Mouse (Mus musculus): ENCODE results near the gene Gli3. TPM values are rescaled to one million over a fixed set of nuclear protein-coding genes. Genes with fewer than 3 reads are reported as not detected.

Gene Gli3
- polyA plus RNA-seq, 1 experiment from 2014 or later, result 7.0 TPM

DNA sequence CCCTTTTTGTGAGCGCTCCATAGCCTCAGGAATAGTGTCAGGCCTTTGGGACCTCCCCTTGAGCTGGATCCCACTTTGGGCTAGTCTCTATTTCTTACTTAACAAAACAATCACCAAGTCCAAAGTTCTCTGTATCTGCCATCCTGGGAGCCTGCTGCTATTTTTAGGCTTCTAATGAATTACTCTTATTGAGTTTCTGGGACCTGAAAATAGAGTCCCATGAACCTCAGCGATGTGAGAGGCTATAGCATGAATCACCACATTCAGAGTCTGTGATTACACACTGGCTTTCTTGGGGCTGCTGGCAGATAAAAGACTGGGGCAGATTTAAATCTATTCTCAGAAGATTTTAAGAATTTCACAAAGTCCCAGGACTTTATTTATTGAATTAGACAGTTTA lies 12.1 kb upstream of the Gli3 start:
- Histone ChIP-seq H3K9me3 (ENCODE audit: control insufficient read depth, low read length) (no peaks in the 10 kb centered on the region), H3K9ac (ENCODE audit: low read length) (no peak overlapping the region), H3K27me3 (ENCODE audit: control insufficient read depth, insufficient read depth, low read length) (no peaks in the 10 kb centered on the region), H3K4me3 (ENCODE audit: control insufficient read depth in 1 of 2, insufficient read depth in 1 of 2, low read depth in 1 of 2, low read length in 2 of 2) (no peak overlapping the region), H3K36me3 (ENCODE audit: control insufficient read depth, insufficient read depth, low read length) (no peaks in the 10 kb centered on the region), H3K4me2 (ENCODE audit: low read length) (no peak overlapping the region), H3K4me1 (ENCODE audit: control insufficient read depth in 2 of 2, insufficient read depth in 2 of 2, low read length in 2 of 2) (peaks cover 0 to 2% of the 10 kb centered on the region in 2 experiments; a peak in 2 of 4 replicates), H3K27ac (replicated peaks in 1 of 2; ENCODE audit: control insufficient read depth in 1 of 2, insufficient read depth in 1 of 2, low read depth in 2 of 2, low read length in 2 of 2) (no peak overlapping the region)
- 34% methylated on average over 2 of the region's 2 CpGs for WGBS
- no peak for ATAC-seq (ENCODE audit: insufficient number of reproducible peaks, insufficient read depth, low FRiP score, low read depth)

DNA sequence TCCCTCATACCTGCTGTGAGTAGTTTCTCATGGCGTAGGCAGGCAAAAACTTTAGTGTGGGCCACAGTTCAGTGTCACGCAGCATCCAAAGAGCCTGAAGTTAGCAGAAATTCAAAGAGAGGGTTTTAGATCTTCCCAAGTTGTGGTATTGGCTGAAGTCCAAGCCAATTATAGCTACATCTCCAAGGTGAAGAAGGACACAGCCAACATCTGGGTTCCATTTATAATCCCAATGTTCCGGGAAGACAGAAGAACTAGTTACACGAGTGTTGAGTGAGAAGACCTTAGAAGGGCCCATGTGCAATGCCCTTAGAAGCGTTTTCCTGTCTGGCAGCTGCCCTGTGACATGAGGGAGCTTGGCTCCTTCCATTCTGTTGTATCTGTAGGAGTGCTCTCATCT lies 5.2 kb upstream of the Gli3 start:
- Histone ChIP-seq H3K9me3 (ENCODE audit: control insufficient read depth, low read length) (no peaks in the 10 kb centered on the region), H3K27ac (replicated peaks in 1 of 2; ENCODE audit: control insufficient read depth in 1 of 2, insufficient read depth in 1 of 2, low read depth in 2 of 2, low read length in 2 of 2) (no peak overlapping the region), H3K4me2 (ENCODE audit: low read length) (no peak overlapping the region), H3K4me1 (ENCODE audit: control insufficient read depth in 2 of 2, insufficient read depth in 2 of 2, low read length in 2 of 2) (no peaks in the 10 kb centered on the region), H3K36me3 (ENCODE audit: control insufficient read depth, insufficient read depth, low read length) (no peaks in the 10 kb centered on the region), H3K27me3 (ENCODE audit: control insufficient read depth, insufficient read depth, low read length) (peaks cover 13% of the 10 kb centered on the region; the same call in 1 of the 2 replicates), H3K9ac (ENCODE audit: low read length) (no peak overlapping the region), H3K4me3 (ENCODE audit: control insufficient read depth in 1 of 2, insufficient read depth in 1 of 2, low read depth in 1 of 2, low read length in 2 of 2) (no peak overlapping the region)
- WGBS, result 65% methylated on average over 5 of the region's 5 CpGs
- no peak for ATAC-seq (ENCODE audit: insufficient number of reproducible peaks, insufficient read depth, low FRiP score, low read depth)

DNA sequence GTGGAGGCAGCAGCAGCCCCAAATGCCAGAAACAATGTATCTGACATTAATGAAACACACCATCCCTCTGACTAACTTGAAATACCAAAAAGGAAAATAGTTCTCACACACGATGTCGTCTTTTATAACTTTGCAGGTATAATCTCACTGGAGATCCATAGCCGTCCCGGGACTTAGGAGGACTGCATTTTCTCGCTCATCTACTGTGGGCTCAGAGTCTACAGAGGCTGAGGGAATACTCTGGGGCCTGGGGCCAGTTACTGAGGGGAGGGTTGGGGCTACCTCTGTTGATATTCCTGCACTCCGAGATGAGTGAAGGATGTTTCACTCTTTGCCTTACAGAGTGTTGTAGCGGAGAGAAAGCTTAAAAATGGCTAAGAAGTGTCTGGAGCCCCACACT lies 1.1 kb upstream of the Gli3 start:
- peak overlapping the region in 1 of 2 experiments; percentile 71; a peak in 2 of 4 replicates for H3K4me3 ChIP-seq (ENCODE audit: control insufficient read depth in 1 of 2, insufficient read depth in 1 of 2, low read depth in 1 of 2, low read length in 2 of 2)
- no peak overlapping the region; the same call in 1 of the 2 replicates for H3K9ac ChIP-seq (ENCODE audit: low read length)
- H3K4me2 ChIP-seq (ENCODE audit: low read length), result peak overlapping the region; percentile 84

DNA sequence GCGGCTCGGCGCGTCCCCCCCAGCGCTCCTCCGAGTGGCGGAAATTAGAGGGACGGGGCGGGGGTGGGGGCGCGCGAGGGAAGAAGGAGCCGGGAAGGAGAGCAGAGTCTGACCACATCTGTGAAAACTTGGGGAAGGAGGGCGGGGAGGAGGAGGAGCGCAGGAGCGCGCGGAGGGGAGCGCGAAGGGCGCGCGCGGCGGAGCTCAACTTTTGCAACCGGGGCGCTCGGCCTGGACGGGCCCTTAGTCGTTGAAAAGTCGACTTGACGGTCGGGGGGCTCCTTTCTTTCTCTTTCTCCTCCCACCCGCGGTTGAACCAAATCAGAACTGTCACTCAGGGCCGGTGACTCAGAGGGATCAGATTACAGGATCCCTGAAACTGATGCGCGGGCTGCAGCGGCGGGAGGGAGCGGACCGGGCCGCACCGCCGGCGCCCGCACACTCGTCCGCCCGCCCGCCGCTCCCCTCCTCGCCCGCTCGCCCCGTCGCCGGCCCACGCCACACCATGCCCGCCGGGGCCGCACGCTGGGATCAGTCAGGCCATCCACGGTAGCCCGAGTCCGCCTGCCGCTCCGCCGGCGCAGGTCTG lies 551 bp downstream of the Gli3 start:
- Histone ChIP-seq H3K4me3 (ENCODE audit: control insufficient read depth in 1 of 2, insufficient read depth in 1 of 2, low read depth in 1 of 2, low read length in 2 of 2) (peak overlapping the region; percentile 56 to 71), H3K9me3 (ENCODE audit: control insufficient read depth, low read length) (no peaks in the 10 kb centered on the region), H3K36me3 (ENCODE audit: control insufficient read depth, insufficient read depth, low read length) (no peaks in the 10 kb centered on the region), H3K27me3 (ENCODE audit: control insufficient read depth, insufficient read depth, low read length) (peaks cover 33% of the 10 kb centered on the region), H3K4me1 (ENCODE audit: control insufficient read depth in 2 of 2, insufficient read depth in 2 of 2, low read length in 2 of 2) (0 out of 4 replicates have a peak, but pooled peaks cover 0 to 4% of the 10 kb centered on the region in 2 experiments), H3K4me2 (ENCODE audit: low read length) (peak overlapping the region; percentile 84), H3K27ac (replicated peaks in 1 of 2; ENCODE audit: control insufficient read depth in 1 of 2, insufficient read depth in 1 of 2, low read depth in 2 of 2, low read length in 2 of 2) (peak overlapping the region; percentile 39 to 84), H3K9ac (ENCODE audit: low read length) (peak overlapping the region; percentile 79)
- WGBS, result under 1% methylated on average over 55 of the region's 70 CpGs
- ATAC-seq (ENCODE audit: insufficient number of reproducible peaks, insufficient read depth, low FRiP score, low read depth), result peak; percentile 77

More for the DNA sequence above, 1.1 kb upstream of the Gli3 start:
- Histone ChIP-seq H3K27ac (replicated peaks in 1 of 2; ENCODE audit: control insufficient read depth in 1 of 2, insufficient read depth in 1 of 2, low read depth in 2 of 2, low read length in 2 of 2) (peak overlapping the region in 1 of 2 experiments; percentile 84; a peak in 1 of 4 replicates), H3K9me3 (ENCODE audit: control insufficient read depth, low read length) (no peaks in the 10 kb centered on the region), H3K36me3 (ENCODE audit: control insufficient read depth, insufficient read depth, low read length) (no peaks in the 10 kb centered on the region), H3K27me3 (ENCODE audit: control insufficient read depth, insufficient read depth, low read length) (peaks cover 33% of the 10 kb centered on the region), H3K4me1 (ENCODE audit: control insufficient read depth in 2 of 2, insufficient read depth in 2 of 2, low read length in 2 of 2) (0 out of 4 replicates have a peak, but pooled peaks cover 0 to 4% of the 10 kb centered on the region in 2 experiments)
- ATAC-seq (ENCODE audit: insufficient number of reproducible peaks, insufficient read depth, low FRiP score, low read depth), result no peak
- 29% methylated on average over 7 of the region's 7 CpGs for WGBS

DNA sequence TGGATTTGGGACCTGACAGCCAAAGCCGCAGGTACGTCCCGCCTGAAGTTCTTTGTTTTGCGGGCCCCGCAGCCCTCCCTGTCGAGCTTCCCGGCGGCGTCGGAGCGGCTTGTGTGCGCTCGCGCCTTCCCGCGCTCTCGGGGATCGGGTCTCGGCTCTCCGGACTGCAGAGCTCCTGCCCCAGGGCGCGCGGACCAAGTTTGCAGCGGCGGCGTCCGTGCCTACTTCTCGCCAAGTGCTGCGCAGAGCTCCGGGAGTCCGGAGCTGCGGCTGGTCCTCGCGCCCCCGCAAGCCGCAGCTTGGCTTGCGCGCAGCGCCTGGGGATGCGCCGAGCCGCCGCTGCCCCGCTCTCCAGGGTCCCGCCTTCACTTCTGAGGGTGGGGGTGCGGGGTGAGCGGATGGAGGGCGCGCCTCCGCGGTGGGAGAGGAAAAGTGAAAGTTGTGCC lies 1.1 kb downstream of the Gli3 start:
- Histone ChIP-seq H3K27me3 (ENCODE audit: control insufficient read depth, insufficient read depth, low read length) (peaks cover 33% of the 10 kb centered on the region), H3K9me3 (ENCODE audit: control insufficient read depth, low read length) (no peaks in the 10 kb centered on the region), H3K4me2 (ENCODE audit: low read length) (peak overlapping the region; percentile 84), H3K4me3 (ENCODE audit: control insufficient read depth in 1 of 2, insufficient read depth in 1 of 2, low read depth in 1 of 2, low read length in 2 of 2) (peak overlapping the region; percentile 56 to 71), H3K9ac (ENCODE audit: low read length) (peak overlapping the region; percentile 79), H3K27ac (replicated peaks in 1 of 2; ENCODE audit: control insufficient read depth in 1 of 2, insufficient read depth in 1 of 2, low read depth in 2 of 2, low read length in 2 of 2) (peak overlapping the region; percentile 39 to 84), H3K36me3 (ENCODE audit: control insufficient read depth, insufficient read depth, low read length) (no peaks in the 10 kb centered on the region), H3K4me1 (ENCODE audit: control insufficient read depth in 2 of 2, insufficient read depth in 2 of 2, low read length in 2 of 2) (0 out of 4 replicates have a peak, but pooled peaks cover 0 to 4% of the 10 kb centered on the region in 2 experiments)
- no peak for ATAC-seq (ENCODE audit: insufficient number of reproducible peaks, insufficient read depth, low FRiP score, low read depth)
- under 1% methylated on average over 41 of the region's 51 CpGs for WGBS

DNA sequence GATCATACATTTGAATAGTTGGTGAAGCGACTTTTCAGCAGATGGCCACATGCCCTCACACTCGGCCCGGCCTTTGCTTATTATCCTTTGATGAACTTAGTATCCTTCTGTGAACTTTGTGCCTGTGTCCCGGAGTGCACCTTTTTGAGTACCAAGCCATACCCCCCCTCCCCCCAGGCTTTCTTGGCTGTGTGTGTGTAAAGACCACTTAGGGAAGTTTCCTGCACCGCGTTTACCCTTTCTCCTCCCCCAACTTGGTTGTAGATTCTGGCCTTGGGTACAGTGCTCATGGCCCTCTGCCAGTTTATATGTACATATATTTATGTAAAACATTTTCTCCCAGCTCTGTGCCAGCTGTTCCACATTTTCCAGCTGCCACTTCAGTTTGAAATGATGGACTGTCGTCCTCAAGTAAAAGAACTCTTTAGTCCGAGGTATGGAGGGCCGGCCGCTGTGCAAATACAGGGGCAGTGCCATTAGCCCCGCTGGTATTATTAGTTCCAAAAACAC lies 1.8 kb downstream of the Gli3 start:
- 0 out of 4 replicates have a peak, but pooled peaks cover 0 to 4% of the 10 kb centered on the region in 2 experiments for H3K4me1 ChIP-seq (ENCODE audit: control insufficient read depth in 2 of 2, insufficient read depth in 2 of 2, low read length in 2 of 2)
- peak overlapping the region; percentile 79 for H3K9ac ChIP-seq (ENCODE audit: low read length)
- ATAC-seq (ENCODE audit: insufficient number of reproducible peaks, insufficient read depth, low FRiP score, low read depth), result no peak
- peak overlapping the region; percentile 56 to 71 for H3K4me3 ChIP-seq (ENCODE audit: control insufficient read depth in 1 of 2, insufficient read depth in 1 of 2, low read depth in 1 of 2, low read length in 2 of 2)
- H3K4me2 ChIP-seq (ENCODE audit: low read length), result peak overlapping the region; percentile 84
- peak overlapping the region; percentile 39 to 84 for H3K27ac ChIP-seq (replicated peaks in 1 of 2; ENCODE audit: control insufficient read depth in 1 of 2, insufficient read depth in 1 of 2, low read depth in 2 of 2, low read length in 2 of 2)
- no peaks in the 10 kb centered on the region for H3K9me3 ChIP-seq (ENCODE audit: control insufficient read depth, low read length)
- WGBS, result 12% methylated on average over 11 of the region's 11 CpGs
- peaks cover 33% of the 10 kb centered on the region for H3K27me3 ChIP-seq (ENCODE audit: control insufficient read depth, insufficient read depth, low read length)
- no peaks in the 10 kb centered on the region for H3K36me3 ChIP-seq (ENCODE audit: control insufficient read depth, insufficient read depth, low read length)

DNA sequence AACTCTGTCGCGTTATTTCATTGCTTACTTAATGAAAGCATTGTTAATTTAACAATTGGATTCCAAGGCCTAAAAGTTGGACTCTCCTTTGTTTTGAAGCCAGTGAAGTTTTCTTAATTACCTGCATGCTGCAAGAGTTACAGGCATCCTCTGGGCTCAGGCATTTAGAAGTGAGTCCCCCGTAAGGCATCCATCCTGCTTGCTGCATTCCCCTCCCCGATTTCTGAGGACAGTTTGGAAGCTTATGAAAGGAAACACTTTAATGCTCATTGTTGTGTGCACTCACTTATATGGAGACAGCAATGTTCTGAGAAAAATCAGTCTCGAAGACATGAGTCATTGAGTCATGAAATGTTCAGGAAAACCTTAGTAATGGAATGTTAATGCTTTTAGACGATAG lies 3.5 kb downstream of the Gli3 start:
- Histone ChIP-seq H3K36me3 (ENCODE audit: control insufficient read depth, insufficient read depth, low read length) (no peaks in the 10 kb centered on the region), H3K4me2 (ENCODE audit: low read length) (peak overlapping the region; percentile 84; the same call in 1 of the 2 replicates), H3K4me1 (ENCODE audit: control insufficient read depth in 2 of 2, insufficient read depth in 2 of 2, low read length in 2 of 2) (0 out of 4 replicates have a peak, but pooled peaks cover 0 to 4% of the 10 kb centered on the region in 2 experiments), H3K27ac (replicated peaks in 1 of 2; ENCODE audit: control insufficient read depth in 1 of 2, insufficient read depth in 1 of 2, low read depth in 2 of 2, low read length in 2 of 2) (no peak overlapping the region), H3K9me3 (ENCODE audit: control insufficient read depth, low read length) (no peaks in the 10 kb centered on the region), H3K4me3 (ENCODE audit: control insufficient read depth in 1 of 2, insufficient read depth in 1 of 2, low read depth in 1 of 2, low read length in 2 of 2) (no peak overlapping the region), H3K27me3 (ENCODE audit: control insufficient read depth, insufficient read depth, low read length) (peaks cover 27% of the 10 kb centered on the region), H3K9ac (ENCODE audit: low read length) (no peak overlapping the region)
- 59% methylated on average over 6 of the region's 6 CpGs for WGBS
- no peak for ATAC-seq (ENCODE audit: insufficient number of reproducible peaks, insufficient read depth, low FRiP score, low read depth)

Data from heart, embryonic 14.5 days (tissue).